Comparison of ENCODE assay signal across 8 mouse cellular contexts in the genomic region with DNA sequence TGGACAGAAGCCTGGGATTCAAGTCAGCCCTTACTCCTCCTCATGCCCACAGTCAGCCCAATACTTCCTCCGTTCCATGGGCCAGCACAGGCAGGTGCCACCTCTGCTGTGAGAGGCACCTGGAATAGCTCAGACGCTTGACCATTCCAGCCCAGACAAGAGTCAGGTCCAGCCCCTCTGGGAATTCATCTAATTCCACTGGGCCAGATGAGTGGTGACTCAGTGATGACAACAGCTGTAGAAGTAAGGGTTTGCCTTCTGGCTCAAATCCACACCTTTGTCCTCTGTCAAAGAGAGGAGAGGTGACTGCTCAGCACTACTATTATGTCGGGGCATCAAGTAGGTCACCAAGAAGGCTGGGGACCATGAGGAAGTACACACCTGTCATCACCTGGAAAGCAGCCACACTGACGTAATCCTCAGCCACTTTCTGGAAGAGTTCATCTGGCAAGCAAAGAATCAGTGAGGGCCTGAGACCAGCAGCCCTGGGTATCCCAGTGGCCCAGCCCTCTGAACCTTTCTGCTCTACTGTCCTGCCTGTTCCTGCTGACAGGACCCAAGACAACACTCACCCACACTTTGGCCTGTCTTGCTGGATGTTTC. TPM values are rescaled to one million over a fixed set of nuclear protein-coding genes. Genes with fewer than 3 reads are reported as not detected.
DNase-seq lines count a peak whose midpoint lies in the region; ATAC-seq and TF ChIP-seq lines count a peak whose summit lies in the region.

A gene (plus strand): TSS at position 570 of the 603 bp plus-strand sequence.

- H3K9me3 ChIP-seq in hindbrain, embryonic 14.5 days (ENCODE audit: control insufficient read depth, low read length) = no peaks in the 10 kb centered on the region
- no peaks in the 10 kb centered on the region for H3K9me3 ChIP-seq in liver, embryonic 16.5 days (replicated peaks; ENCODE audit: control insufficient read depth, low read length)

- peak within 1 kb of the TSS; percentile 93 for H3K4me2 ChIP-seq in hindbrain, embryonic 14.5 days (replicated peaks)
- peak within 1 kb of the TSS; percentile 97 for H3K4me2 ChIP-seq in liver, embryonic 16.5 days (ENCODE audit: low read depth, low read length)

- peaks cover 75% of the 10 kb centered on the region for H3K36me3 ChIP-seq in hindbrain, embryonic 14.5 days (replicated peaks; ENCODE audit: control insufficient read depth, insufficient read depth)
- H3K36me3 ChIP-seq in liver, embryonic 16.5 days (ENCODE audit: control insufficient read depth, insufficient read depth) = peaks cover 15% of the 10 kb centered on the region

- no peak within 1 kb of the TSS; the same call in 1 of the 2 replicates for H3K27ac ChIP-seq in bone marrow, adult 2 months (ENCODE audit: control insufficient read depth, insufficient read depth, low read depth, low read length, poor library complexity)
- 0 out of 2 replicates have a peak within 1 kb of the TSS, but pooled peaks have one; percentile 67 for H3K27ac ChIP-seq in hindbrain, embryonic 14.5 days
- H3K27ac ChIP-seq in liver, embryonic 16.5 days (ENCODE audit: low read length) = no peak within 1 kb of the TSS; the same call in 1 of the 2 replicates

- DNase-seq in layer of hippocampus, adult 8-10 months (ENCODE audit: low spot score in 2 of 2) = no peak
- no peak for DNase-seq in layer of hippocampus, adult 9-10 months (ENCODE audit: low spot score)
- peak; percentile 17 for DNase-seq in gastrocnemius, adult 18-20 months (ENCODE audit: low spot score)
- no peak for DNase-seq in hindbrain, embryonic 14.5 days (ENCODE audit: low spot score)
- DNase-seq in testis, postnatal 10 days (ENCODE audit: low spot score) = peak; percentile 41
- no peak for DNase-seq in urinary bladder, postnatal 36 days (ENCODE audit: low spot score in 2 of 2)

- peak within 1 kb of the TSS; percentile 89 for H3K9ac ChIP-seq in hindbrain, embryonic 14.5 days
- peak within 1 kb of the TSS; percentile 90 for H3K9ac ChIP-seq in liver, embryonic 16.5 days (ENCODE audit: low read depth, low read length)

- peaks cover 11% of the 10 kb centered on the region for H3K4me1 ChIP-seq in bone marrow, adult 2 months (ENCODE audit: control insufficient read depth, insufficient read depth, low read length)
- peaks cover 26% of the 10 kb centered on the region for H3K4me1 ChIP-seq in hindbrain, embryonic 14.5 days (replicated peaks; ENCODE audit: control insufficient read depth, insufficient read depth, low read length)
- peaks cover 26% of the 10 kb centered on the region for H3K4me1 ChIP-seq in liver, embryonic 16.5 days (ENCODE audit: control insufficient read depth, low read depth, low read length)

- TF ChIP-seq POLR2A in bone marrow, adult 2 months (IDR thresholded peaks at IDR 0.05; ENCODE audit: borderline replicate concordance, control insufficient read depth, low read depth, low read length) = no peak

- no peak for TF ChIP-seq CTCF in bone marrow, adult 2 months (IDR thresholded peaks at IDR 0.05; ENCODE audit: control insufficient read depth, insufficient read depth, low read length)

- peak within 1 kb of the TSS; percentile 97 for H3K4me3 ChIP-seq in bone marrow, adult 2 months (replicated peaks; ENCODE audit: control insufficient read depth, low read depth, low read length)
- H3K4me3 ChIP-seq in hindbrain, embryonic 14.5 days (replicated peaks; ENCODE audit: low read length) = peak within 1 kb of the TSS; percentile 83
- H3K4me3 ChIP-seq in liver, embryonic 16.5 days (ENCODE audit: low read depth, low read length) = peak within 1 kb of the TSS; percentile 80

- ATAC-seq in hindbrain, embryonic 14.5 days (ENCODE audit: low FRiP score) = no peak
- no peak for ATAC-seq in liver, embryonic 16.5 days (ENCODE audit: low read depth)

- WGBS in bone marrow, adult 2 months = 73% methylated on average over 4 of the region's 4 CpGs
- 89% methylated on average over 4 of the region's 4 CpGs for WGBS in hindbrain, embryonic 14.5 days
- WGBS in liver, embryonic 16.5 days (ENCODE audit: insufficient replicate concordance) = 71% methylated on average over 4 of the region's 4 CpGs

- no peaks in the 10 kb centered on the region for H3K27me3 ChIP-seq in hindbrain, embryonic 14.5 days (ENCODE audit: control insufficient read depth, insufficient read depth, low read length)
- no peaks in the 10 kb centered on the region for H3K27me3 ChIP-seq in liver, embryonic 16.5 days (ENCODE audit: control insufficient read depth, insufficient read depth, low read depth, low read length)

RNA-seq across cellular contexts. Expression of the gene that starts here (rescaled TPM):
- total RNA-seq in layer of hippocampus, adult 8-10 months (2022) = 100 to 1,000 TPM; 133 to 152 (median 139) TPM
- polyA plus RNA-seq in bone marrow, adult 2 months (2011; ENCODE audit: insufficient read depth, insufficient read length, low replicate concordance, missing spikeins) = 74.2 and 109 TPM in 2 replicates
- 10 to 100 TPM; 14.9 to 18.1 TPM for total RNA-seq in gastrocnemius, adult 18-20 months (2021)
- polyA plus RNA-seq in hindbrain, embryonic 14.5 days (2014; fragmentation: Nextera tagmentation; extraction: Ambion mirVana) = 347 and 348 TPM in 2 replicates
- polyA plus RNA-seq in liver, embryonic 16.5 days (2015; fragmentation: Nextera tagmentation; extraction: Ambion mirVana) = 202 and 206 TPM in 2 replicates

Comparison
In these comparisons a context has a peak if more than half of its experiments do, and no peak if none do; other contexts are left out.
1. RNA of the gene that starts here (total RNA-seq): 133 to 152 TPM in layer of hippocampus, adult 8-10 months; 14.9 to 18.1 TPM in gastrocnemius, adult 18-20 months; every median in the first group is over 4 times any median in the second.
2. DNase-seq: peak in gastrocnemius, adult 18-20 months (single experiment) and testis, postnatal 10 days (single experiment); none in layer of hippocampus, adult 8-10 months (0 of 2), layer of hippocampus, adult 9-10 months (single experiment), hindbrain, embryonic 14.5 days (single experiment) and urinary bladder, postnatal 36 days (0 of 2).
3. Peak in every context shown above with its lines, with median percentiles within 50 percentile points of each other: H3K4me3 ChIP-seq.